Mouse (Mus musculus) fibroblast of lung, adult 2 months (primary cell): ENCODE measurements around the gene Ddx19a.
A peak's percentile ranks its signal among the peaks of the same experiment; 100 is the strongest.
"Not testable (repeated sequence)": the region's sequence is repeated elsewhere in the genome, so short reads cannot be mapped to it uniquely, and the experiment has no call there.

Source experiments
- DNase-seq: peaks from one replicate; pipeline ENCODE4 v3.0.0-alpha.2; 2011; ENCODE audit warnings: low read depth

Gene Ddx19a

DNA sequence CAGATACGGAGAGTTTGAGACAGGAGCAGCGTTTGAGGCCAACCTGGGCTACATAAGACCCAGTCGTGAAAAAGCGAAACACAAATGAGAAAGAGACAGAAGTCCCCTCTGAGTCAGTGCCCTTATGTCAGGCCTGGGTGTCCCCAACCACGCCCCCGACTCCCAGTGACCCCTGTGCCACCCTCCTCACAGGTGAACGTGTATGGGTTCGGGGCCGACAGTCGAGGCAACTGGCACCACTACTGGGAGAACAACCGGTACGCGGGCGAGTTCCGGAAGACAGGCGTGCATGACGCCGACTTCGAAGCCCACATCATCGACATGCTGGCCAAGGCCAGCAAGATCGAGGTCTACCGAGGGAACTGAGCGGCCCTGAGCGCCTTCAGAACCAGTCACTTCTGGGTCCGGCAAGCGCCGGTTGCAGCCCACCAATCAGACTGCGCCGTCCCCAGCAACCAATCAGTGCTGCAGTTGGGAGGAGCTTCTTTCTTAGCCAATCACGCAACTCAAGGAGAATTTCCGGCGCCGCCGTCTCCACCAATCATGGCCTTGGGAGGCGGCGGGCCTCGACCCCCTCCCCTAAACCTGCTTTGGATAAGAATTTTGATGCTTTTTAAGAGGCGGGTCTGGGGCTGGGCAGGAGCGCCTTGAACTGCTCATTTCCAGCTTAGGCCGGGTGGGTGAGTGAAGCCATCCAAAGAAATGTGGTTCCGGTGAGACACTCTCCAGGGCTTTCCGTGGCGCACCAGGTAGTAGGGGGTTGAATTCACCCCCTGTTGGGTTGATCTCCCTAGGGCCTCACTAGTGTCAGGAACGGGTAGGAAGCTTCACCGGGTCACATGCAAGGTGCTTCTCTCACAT, 27.5 kb downstream of the Ddx19a start:
- DNase-seq: no peak

DNA sequence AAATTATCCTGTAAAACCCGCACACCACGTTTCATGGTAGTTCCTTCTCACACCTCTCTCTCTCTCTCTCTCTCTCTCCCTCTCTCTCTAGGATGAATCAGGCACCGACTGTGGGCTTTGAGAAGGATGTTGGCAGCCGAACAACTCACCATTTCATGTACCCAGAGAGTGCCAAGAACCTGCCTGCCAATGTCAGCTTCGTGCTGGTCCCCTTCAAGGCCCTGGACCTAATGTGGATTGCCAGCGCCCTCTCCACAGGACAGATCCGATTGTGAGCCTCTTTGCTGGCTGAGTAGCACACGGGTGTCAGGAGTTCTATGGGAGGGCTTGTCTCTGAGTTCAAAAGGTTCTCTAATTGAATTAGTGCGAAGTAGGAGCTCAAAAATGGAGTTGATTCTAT, 30.3 kb downstream of the Ddx19a start:
- DNase-seq: no peak

DNA sequence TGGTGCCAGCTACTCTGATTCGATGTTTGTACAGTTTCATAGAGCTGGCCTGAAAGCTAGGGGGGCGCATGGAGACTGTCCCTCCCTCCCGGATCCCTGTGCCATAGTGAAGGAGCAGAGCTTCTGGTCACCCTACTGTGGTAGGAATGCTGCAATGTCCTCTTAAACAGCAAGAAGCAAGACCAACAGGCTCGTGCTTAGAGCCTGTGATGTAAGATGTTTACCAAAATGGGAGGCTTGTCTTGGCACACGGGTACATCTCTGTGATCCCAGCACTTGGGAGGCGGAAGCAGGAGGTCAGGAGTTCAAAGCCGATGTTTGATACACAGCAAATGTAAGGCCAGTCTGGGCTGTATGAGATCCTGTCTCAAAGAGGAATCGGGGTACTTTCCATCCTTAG, 31.0 kb downstream of the Ddx19a start:
- DNase-seq: no peak

DNA sequence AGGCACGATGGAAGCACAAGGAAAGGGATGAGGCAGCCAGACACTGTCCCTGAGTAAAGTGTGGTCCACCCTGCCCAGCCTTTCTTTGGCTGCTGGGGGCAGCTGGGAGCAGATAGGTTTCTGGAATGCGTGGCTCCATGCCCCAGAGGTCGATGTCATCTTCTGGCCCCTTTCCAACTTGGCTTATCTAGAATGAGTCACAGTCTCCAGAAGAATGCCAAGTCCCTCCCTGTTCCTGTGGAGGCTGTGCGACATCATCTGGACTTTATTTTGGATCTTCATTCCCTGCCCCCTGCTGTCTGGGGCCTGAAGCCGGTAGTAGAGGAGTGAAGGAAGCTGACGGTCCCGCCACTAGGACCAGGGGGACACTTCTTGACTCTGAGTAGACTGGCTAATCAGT, 32.0 kb downstream of the Ddx19a start:
- DNase-seq: no peak

DNA sequence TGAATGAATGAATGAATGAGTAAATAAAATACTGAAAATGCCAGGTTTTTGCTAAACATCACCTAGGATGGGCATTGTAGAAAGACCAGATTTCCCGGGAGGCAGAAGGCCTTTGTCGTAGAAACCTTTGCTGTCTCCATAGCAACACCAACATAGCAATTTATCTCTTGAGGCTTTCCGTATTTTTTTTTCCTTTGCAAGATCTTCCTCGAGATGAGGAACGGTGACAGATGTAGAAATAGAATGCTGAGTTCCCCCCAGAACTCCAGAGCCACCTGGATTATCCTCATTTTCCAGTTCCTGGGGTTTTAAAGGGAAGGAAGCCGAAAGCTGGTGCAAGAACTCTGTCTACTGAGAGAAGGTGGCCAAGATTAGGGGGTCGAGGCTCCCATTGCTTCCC, 32.9 kb downstream of the Ddx19a start:
- no peak for DNase-seq

DNA sequence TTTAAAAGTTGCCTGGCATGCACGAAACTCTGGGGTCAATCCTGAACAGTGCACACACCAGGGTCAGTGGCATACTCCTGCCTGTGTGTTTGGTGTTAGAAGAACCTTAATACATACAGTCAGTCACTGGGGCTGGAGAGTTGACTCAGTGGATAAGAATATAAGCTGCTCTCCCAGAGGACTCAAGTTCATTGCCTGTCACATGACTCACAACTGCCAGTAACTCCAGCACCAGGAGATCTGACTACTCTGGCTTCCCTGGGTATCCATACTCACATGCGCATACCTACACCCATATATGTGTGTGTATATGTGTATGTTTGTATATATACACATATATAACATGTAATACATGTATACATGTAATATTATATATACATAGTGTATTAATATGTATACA, 34.5 kb downstream of the Ddx19a start:
- no peak for DNase-seq

DNA sequence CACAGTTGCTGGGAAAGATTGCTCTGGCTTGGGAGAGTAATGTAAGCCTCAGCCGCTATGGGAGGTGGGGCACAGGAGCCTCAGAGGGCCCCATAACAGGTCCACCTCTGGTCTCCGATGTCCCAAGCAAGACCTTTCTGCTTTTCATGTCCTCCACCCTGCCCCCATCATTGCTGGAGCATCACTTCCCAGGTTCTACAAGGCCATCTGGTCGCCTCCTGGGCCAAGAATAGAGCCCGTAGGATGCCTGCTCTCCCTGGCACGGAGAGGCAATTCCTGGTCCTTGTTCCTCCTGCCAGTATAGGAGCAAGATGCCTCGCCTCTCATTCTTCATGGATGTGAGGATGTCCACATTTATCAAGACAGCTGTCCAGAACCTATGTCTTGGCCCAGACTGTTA, 37.7 kb downstream of the Ddx19a start:
- DNase-seq: no peak

DNA sequence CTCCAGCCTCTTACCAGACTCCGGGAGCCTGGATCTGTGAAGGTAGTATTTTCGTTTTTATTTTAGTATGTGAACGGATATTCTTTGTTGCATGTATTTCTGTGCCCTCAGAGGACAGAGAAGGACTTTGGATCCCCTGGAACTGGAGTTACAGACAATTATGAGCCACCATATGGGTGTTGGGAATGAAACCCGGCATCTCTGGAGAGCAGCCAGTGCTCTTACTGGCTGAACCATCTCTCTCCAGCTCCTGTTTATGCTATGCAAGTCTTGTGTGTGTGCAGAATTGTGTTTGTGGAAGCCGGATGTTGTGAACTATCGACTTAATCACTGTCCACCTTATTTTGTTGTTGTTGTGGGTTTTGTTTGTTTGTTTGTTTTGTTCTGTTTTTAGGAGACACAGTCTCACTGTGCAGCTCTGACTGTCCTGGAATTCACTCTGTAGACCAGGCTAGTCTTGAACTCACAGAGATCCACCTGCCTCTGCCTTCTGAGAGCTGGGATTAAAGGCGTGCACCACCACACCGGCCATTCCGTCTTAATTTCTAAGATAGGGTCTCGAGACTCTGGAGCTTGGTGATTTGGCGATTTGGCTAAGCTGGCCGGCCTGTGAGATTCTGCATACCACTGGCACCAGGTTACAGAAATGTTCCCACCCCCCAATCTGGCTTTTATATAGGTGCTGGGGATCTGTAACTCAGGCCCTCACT, 38.4 kb downstream of the Ddx19a start:
- DNase-seq: no peak

DNA sequence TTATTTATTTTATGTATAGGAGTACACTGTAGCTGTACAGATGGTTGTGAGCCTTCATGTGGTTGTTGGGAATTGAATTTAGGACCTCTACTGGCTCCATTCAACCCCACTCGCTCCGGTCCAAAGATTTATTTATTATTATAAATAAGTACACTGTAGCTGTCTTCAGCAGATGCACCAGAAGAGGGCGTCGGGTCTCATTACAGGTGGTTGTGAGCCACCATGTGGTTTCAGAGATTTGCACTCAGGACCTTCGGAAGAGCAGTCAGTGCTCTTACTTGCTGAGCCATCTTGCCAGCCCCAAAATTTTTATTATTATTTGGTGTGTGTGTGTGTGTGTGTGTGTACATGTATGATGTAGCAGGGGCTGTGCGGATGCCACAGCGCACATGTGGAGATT, 39.0 kb downstream of the Ddx19a start:
- not testable (repeated sequence) for DNase-seq

DNA sequence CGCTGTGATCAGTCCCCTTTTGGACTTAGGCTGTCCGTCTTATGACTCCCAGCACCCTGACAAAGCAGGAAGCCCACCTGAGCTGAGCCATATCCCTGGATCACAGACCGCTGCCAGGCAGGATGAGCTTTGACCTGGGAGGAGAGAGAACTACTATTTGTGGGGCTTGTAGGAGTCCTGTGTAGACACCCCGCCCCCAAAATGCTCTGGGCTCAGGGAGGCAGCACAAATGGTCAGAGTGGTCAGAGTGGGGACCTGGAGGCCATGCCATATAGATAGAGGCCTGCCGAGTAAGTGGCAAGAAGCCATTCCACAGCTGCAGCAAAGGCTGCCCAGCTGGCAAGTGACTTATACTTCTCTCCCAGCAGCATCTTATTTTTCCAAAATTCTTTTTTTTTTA, 39.5 kb downstream of the Ddx19a start:
- DNase-seq: no peak

DNA sequence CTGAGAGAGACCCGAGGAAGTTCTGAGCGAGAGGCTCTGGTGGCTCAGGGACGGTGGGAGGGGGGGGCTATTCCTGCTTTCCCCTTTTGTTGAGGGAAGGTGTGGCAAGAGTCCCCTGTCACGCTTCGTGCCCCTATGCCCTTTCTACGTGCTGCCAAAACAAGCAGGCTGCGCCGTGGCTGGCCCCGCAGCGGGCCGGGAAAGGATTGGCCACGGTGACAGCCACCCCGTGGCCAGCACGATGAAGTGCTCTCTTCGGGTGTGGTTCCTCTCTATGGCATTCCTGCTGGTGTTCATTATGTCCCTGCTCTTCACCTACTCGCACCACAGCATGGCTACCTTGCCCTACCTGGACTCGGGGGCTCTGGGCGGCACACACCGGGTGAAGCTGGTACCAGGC, 40.1 kb downstream of the Ddx19a start:
- no peak for DNase-seq

DNA sequence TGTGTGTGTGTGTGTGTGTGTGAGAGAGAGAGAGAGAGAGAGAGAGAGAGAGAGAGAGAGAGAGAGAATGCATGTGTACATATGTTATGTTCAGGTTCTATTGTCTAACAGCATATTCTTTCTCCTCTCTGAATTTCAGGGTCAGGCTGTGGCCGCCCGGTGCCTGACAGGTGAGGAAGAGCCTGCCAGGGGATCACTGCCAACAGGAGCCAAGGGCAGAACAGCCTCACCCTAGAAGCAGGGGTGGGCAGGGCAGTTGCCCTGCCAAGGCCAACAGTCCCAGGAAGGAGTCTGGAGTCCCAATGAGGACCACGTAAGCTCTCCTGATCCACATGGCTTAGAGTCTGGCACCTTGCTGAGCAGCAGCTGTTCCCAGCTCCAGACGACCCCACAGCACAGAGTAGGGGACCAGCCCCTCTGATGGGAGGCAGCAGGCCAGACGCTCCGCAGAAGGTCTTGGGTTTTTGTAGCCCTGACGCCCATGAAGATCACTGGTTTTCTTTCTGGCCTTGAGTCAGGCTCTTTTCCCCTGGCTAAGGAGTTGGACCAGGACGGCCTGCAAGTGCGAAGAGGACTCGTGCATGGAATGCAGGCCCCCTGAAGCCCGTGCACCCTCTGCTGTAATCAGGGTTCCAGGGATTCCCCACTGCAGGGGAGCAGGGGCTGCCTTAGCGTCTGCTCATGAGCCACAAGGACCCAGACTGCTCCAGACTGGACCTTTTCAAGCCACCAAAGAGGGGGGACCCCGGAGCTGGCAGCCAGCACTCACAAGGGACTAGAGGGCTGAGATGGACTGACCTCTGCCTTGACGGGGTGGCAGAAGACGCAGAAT, 40.8 kb downstream of the Ddx19a start:
- DNase-seq: no peak

DNA sequence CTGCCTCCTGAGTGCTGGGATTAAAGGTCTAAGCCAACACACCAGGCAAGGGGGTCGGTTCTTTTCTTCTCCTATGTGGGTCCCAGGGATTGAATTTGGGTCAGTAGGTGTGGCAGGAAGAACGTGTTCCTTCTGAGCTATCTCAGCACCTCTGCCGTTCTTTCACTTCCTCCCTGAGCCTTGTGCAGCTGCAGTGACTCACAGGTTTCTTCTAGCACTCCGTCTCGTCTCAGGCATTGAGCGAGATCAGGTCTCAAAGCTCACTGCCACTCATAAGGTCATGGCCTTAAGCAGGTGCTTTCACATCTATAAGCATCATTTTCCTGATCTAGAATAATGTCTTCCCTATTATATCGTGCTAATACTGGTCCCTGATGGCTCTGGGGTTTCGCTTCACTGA, 42.8 kb downstream of the Ddx19a start:
- no peak for DNase-seq

DNA sequence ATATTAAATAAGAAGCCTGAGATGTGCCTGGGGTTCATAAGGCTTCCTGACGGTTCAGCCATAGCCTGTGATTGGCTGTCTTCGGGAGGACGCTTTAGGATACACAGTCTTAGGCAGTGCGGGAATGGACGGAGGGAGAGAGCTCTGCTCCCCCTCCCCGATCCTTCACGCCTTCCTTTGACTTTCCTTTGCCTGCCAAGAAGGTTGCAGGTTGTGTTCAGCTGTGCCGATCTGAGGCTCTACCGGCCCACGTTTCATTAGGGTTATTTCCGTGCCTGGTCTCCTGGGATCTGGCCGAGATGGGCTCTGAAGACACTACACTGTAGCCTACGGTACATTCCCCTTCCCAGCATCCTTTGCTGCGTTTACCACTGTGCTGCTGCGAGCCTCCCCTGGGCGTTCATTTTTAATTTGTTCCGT, 47.5 kb downstream of the Ddx19a start:
- DNase-seq: no peak

DNA sequence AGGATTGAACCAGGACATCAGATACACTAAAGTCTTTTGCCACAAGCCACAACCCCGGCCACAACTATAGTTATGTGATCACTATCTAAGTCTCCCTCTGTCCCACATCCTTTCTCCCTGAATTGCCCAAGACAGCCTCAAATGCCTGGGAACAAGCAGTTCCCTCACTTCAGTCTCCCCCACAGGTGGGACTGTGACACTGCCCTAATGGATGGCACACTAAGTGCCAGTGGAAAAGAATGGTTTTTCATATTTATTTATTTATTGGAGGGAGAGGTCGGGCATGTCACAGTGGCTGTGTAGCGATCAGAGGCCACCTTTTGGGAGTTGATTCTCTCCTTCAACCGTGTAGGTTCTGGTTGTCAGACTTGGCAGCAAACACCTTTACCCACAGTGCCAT, 51.9 kb downstream of the Ddx19a start:
- no peak for DNase-seq

DNA sequence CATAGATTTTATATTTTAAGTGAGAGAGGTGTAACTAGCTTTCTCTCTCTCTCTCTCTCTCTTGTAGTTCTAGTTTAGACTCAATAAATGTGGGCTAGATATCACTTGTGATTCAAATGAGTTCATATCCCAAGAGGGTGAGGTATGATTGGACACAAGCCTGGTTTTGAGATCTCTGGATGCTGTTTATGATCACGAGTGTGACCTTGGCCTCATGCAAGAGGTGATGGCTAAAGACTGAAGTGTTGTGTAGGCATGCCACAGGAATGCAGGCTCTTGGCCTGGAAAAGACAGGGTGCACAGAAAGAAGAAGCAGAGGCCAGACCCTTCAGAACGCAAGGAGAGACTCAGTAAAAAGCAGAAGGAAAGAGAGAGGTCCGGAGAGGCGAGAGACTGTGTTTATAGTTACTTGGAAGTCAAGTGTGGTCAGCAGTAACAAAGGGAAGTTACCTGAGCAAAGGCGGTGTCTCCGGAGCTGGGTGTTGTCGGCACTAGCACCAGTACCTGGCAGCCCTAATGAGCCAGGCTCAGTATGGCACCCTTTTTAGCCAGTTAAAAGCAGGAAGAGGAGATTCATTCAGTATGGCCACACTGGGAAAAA, 53.2 kb downstream of the Ddx19a start:
- DNase-seq: peak; percentile 90

DNA sequence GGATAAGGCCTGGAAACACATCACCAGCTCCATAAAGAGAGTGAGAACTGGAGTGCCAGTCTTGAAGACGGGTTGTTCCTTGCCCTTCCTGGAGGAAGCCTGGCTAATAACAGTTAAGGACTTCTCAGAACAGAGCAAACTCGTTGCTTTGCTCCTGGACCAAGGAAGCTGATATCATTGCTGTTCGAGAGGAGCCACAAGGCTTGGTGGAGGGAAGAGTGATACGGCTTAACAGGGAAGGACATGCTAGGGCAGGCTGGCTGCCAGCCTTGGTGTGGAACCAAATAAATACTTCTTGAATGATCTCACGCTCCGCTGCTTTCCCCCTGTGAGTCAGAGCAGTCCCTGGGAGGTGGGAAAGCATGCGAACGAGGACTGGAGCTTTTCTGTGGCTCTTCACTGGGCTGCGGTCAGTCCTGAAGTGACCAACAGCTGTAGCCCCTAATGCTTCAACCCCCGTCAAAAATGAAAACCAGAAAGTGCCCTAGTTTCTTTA, 56.1 kb downstream of the Ddx19a start:
- DNase-seq: peak; percentile 98

DNA sequence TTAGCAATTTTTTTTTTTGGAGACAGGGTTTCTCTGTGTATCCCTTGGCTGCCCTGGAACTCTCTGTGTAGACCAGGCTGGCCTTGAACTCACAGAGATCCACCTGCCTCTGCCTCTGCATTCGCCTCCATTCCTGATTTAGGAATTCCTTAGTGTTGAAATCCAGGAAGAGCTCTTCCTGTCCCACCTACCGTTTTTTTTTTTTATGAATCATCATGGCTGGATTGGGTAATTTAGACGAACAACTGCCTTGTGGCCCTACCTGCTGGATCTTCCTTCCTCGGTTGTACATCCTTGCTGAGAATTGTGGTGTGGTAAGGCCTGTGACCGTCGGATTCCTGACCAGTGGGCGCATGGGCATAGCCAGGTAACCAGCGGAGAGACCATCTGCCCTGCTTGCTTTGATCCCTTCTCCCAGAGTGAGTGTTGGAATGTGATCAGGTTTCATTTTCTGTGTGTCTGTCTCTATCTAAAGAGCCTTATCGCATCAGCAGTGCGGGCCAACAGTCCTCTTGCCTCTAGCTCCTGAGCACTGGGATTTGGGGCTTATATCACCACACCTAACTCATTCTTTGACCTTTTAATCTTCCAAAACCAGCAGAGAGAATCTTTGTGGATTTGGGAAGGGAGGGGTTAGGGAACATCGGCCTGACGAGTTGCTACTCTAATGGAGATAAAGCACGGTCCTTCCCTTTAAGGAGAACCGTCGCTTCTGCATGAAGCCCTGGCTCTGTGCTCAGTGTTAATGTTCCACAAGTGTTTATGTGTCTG, 56.7 kb downstream of the Ddx19a start:
- no peak for DNase-seq

DNA sequence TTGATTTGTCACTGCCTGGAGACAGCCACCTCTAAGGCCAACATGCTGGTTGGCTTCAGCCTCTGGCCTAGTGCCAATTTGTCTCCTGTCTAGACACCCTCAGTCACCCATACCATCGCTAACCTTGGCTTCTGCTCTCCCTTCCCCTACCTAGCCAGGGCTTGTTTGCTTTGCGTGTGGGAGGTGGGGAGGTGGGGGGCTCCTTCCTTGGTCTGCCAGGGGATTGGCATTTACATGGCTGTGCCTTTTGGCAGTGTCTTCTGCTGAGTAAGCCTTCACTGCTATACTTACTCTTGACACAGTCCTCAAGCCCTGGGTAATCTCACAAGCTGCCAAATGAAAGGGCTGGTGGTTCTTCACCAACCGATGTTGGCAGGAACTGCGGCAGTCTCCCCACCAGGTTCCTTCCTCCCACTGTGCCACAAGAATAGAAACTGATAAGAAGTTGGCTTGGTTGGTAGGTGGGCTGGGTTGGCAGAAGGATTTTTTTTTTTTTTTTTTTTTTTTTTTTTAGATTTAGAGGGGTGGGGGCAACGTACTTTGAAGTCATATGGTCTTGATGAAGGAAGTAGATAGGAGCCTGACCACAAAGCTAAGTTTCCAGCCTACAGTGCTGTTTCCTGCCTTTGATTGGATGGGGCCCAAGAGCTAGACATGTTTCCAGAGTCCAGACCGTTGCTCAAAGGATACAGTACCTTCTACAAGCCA, 58.6 kb downstream of the Ddx19a start:
- DNase-seq: peak; percentile 82

DNA sequence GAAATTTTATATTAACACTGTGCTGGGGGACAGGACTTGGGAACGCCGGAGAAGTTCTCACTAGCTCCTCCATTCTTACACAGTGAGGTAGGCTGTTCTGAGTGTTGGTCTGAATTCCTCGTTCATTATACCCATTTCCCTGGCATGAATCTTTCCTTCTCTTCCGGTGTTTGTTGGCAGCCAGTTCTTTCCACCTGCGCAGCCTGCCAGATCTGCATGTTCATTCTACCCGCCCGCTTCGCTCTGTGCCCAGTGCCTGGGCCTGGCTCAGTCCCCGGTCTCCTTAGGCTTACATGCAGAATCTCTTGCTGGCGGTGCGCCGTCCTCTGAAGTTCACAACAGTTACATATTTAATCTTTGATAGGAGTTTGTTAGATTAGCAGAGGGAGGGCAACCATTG, 61.4 kb downstream of the Ddx19a start:
- DNase-seq: no peak

DNA sequence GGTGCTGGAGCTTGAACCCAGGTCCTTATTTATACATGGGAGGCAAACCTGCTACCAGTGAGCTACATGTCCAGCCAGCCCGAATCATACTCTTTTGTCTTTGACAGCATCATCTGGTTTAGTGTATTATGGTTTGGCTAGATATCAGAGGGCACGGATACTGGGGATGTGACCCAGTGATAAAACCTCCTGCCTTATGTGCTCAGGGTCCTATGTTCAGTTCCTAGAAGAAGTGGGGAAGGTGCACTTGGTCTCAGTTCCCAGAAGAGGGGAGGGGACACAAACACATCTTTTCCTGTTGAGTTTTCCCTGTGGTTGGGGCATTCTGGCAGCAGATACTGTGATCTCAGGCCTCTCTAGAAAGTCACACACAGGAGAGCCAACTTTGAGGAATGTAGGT, 64.3 kb downstream of the Ddx19a start:
- DNase-seq: no peak
